Mouse (Mus musculus) brain, embryonic 14.5 days (tissue): ENCODE measurements around the gene Rps8. TPM values are rescaled to one million over a fixed set of nuclear protein-coding genes. Genes with fewer than 3 reads are reported as not detected.

ENCODE experiments used
- DNase-seq: peaks from one replicate; pipeline ENCODE4 v3.0.0-alpha.2; 2011; ENCODE audit warnings: low read depth
- CTCF ChIP-seq: fragments of 200-500 bp; IDR thresholded peaks from 2 replicates; pipeline ENCODE4 v1.5.1; 2012; ENCODE audit warnings: inconsistent platforms, mild to moderate bottlenecking, moderate library complexity, borderline replicate concordance; ENCODE audit not compliant: insufficient read depth, insufficient read length; ENCODE audit errors: extremely low read depth
- POLR2A ChIP-seq: fragments of 200-500 bp; IDR thresholded peaks from 2 replicates; pipeline ENCODE4 v1.6.1; 2012; ENCODE audit warnings: mild to moderate bottlenecking, inconsistent platforms, borderline replicate concordance; ENCODE audit not compliant: poor library complexity, insufficient read depth, insufficient read length, severe bottlenecking; ENCODE audit errors: extremely low read depth
- polyA plus RNA-seq: library from polyadenylated mRNA; depleted of rRNA; stranded (reverse); fragments of >200 nt; gene quantifications from 2 replicates; pipeline ENCODE4 v1.2.3, GENCODE M21; 2012

The Rps8 gene
- polyA plus RNA-seq, 1 experiment, result 897 TPM

GRCm38 (mm10) chr4:117120445-117121414 is 35.3 kb downstream of the Rps8 start:
- TF ChIP-seq POLR2A, result peak; percentile 42; the same call in 1 of the 2 replicates
- TF ChIP-seq CTCF, result peak; percentile 83
- peak; percentile 99 for DNase-seq

- no peak for DNase-seq
Measured at GRCm38 (mm10) chr4:117120052-117120444, 36.0 kb downstream of the Rps8 start.

GRCm38 (mm10) chr4:117119636-117120035 is 36.4 kb downstream of the Rps8 start:
- no peak for TF ChIP-seq POLR2A
- no peak for TF ChIP-seq CTCF
- no peak for DNase-seq

More at GRCm38 (mm10) chr4:117120052-117120444, 36.0 kb downstream of the Rps8 start:
- no peak for TF ChIP-seq POLR2A
- no peak for TF ChIP-seq CTCF

- TF ChIP-seq CTCF (no peak), POLR2A (no peak)
- DNase-seq, result no peak
Measured at GRCm38 (mm10) chr4:117117931-117118330, 38.1 kb downstream of the Rps8 start.

- TF ChIP-seq CTCF, result no peak
- TF ChIP-seq POLR2A, result no peak
- DNase-seq, result no peak
Measured at GRCm38 (mm10) chr4:117115592-117115991, 40.5 kb downstream of the Rps8 start.

GRCm38 (mm10) chr4:117113237-117113636 is 42.8 kb downstream of the Rps8 start:
- TF ChIP-seq POLR2A (no peak), CTCF (peak; percentile 6; the same call in 1 of the 2 replicates)
- no peak for DNase-seq

- no peak for DNase-seq
- no peak for TF ChIP-seq POLR2A
- no peak for TF ChIP-seq CTCF
Measured at GRCm38 (mm10) chr4:117110985-117111384, 45.1 kb downstream of the Rps8 start.

- TF ChIP-seq CTCF (no peak), POLR2A (no peak)
- no peak for DNase-seq
Measured at GRCm38 (mm10) chr4:117110249-117110648, 45.8 kb downstream of the Rps8 start.

- no peak for DNase-seq
Measured at GRCm38 (mm10) chr4:117109330-117109729, 46.7 kb downstream of the Rps8 start.

GRCm38 (mm10) chr4:117108524-117108849 is 47.6 kb downstream of the Rps8 start:
- DNase-seq, result no peak
- TF ChIP-seq CTCF (no peak), POLR2A (no peak)

More at GRCm38 (mm10) chr4:117109330-117109729, 46.7 kb downstream of the Rps8 start:
- TF ChIP-seq POLR2A, result no peak
- no peak for TF ChIP-seq CTCF

- TF ChIP-seq POLR2A, result no peak
- TF ChIP-seq CTCF, result no peak
- DNase-seq, result no peak
Measured at GRCm38 (mm10) chr4:117107813-117108523, 48.1 kb downstream of the Rps8 start.
